Mouse (Mus musculus) thymus, postnatal 36 days (tissue): ENCODE results near the gene Prdm13.

Experiments used
- DNase-seq, 2 experiments: peaks; one replicate each; pipeline ENCODE4 v3.0.0; 2022; ENCODE audit warnings: mixed read lengths in 2 of 2

The Prdm13 gene

GRCm38 (mm10) chr4:21685595-21686091 lies at the start of gene Prdm13:
TSS of gene Prdm13 (minus strand) at chr4:21685963.
- no peak for DNase-seq

DNA sequence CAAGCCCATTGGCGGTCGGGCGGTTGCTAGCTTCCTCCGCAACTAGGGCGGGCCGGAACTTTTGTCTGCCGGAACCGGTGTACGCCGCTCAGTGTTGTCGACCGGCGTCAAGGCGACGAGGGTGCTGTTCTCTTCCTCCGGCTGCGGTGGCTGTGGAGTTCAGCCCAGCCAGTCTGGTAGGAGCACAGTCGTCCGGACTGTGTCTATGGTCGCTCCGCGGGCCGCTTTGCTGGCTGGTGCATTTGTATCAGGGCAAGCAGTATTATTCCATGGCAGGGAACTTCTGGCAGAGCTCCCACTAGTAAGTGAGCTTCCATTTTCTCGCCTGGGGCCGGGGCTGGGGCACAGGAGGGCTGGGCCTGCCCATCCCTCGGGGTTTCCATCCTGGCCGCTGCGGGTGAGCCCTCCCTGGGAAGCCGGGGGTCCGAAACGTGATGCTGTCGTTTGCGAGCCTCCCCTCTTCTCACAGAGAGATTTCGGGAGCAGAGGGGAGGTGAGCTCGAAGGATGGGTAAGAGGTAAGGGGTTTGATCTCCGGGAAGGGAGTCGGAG lies 41.9 kb upstream of the Prdm13 start, which contains the start of gene Ccnc:
Ccnc (plus strand) TSS at position 87 of the 551 bp plus-strand sequence.
- peak; percentile 90 to 92 for DNase-seq

DNA sequence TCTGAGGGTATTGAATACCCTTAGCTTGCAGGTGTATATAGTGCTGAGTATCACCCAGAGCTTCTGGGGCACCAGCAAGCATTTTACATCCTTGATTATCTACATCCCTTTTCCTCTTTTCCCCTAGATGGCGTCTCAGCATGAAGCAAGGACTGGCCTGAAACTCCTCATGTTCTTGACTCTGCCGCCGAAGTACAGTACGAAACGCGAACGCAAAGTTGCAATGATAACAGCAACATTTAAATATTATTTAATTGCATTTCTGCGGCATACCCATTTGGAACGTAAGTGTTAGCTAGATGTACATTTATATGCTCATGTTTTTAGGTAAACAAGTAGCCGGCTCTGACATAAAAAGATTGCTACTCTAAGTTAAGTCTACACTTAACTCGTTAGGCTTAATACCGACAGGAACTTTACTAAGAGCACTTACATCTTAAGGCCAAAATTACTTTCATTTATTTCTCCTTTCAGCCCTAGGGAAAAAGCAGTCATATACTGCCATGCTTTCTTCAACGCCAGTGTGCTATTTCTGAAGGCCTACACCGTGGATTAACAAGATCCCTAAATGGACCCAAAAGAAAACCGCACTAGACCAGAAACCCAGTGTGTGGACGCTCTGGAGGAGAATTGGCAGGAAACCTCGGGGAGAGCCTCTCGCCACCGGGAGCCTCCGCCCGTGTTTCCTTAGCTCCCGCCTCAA lies 41.3 kb upstream of the Prdm13 start:
- peak; percentile 13 to 17 for DNase-seq

GRCm38 (mm10) chr4:21722752-21723334 lies 37.1 kb upstream of the Prdm13 start:
- no peak for DNase-seq

GRCm38 (mm10) chr4:21712147-21712546 lies 26.4 kb upstream of the Prdm13 start:
- DNase-seq, result peak; percentile 55 to 57

- no peak for DNase-seq
Measured at GRCm38 (mm10) chr4:21705046-21705445, 19.3 kb upstream of the Prdm13 start.

- DNase-seq, result peak; percentile 43 to 46
Measured at GRCm38 (mm10) chr4:21695638-21696254, 10.0 kb upstream of the Prdm13 start.

- no peak for DNase-seq
Measured at GRCm38 (mm10) chr4:21690221-21690620, 4.5 kb upstream of the Prdm13 start.

- no peak for DNase-seq
Measured at GRCm38 (mm10) chr4:21689492-21689941, 3.8 kb upstream of the Prdm13 start.

DNA sequence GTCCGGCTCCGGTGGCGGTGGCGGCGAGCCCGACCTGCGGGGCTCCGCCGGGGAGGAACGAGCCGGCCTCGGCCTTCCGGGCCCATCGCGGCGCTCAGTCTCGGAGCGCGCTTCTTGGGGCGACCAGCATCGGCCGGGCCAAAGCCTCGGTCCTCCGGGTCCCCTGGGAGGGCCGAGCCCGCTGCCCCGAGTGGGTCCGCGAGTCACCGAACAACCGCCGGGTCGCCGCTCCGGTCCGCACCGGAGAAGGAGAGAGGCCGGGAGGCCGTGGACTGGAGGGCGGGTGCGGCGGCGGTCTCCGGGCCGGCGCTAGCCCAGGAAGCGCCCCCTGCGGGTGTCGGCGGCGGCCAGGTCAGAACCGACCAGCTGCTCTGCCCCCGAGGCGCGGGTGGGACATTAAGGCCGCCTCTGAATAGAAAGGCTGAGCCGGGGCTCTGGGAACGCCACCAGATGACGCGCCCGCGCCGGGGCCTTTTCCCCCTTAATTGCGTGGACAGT lies 3.0 kb upstream of the Prdm13 start:
- no peak for DNase-seq

GRCm38 (mm10) chr4:21687783-21688702 lies 2.3 kb upstream of the Prdm13 start:
- no peak for DNase-seq

- DNase-seq, result no peak
Measured at GRCm38 (mm10) chr4:21686934-21687333, 1.2 kb upstream of the Prdm13 start.

- no peak for DNase-seq
Measured at GRCm38 (mm10) chr4:21686416-21686815, 653 bp upstream of the Prdm13 start.

DNA sequence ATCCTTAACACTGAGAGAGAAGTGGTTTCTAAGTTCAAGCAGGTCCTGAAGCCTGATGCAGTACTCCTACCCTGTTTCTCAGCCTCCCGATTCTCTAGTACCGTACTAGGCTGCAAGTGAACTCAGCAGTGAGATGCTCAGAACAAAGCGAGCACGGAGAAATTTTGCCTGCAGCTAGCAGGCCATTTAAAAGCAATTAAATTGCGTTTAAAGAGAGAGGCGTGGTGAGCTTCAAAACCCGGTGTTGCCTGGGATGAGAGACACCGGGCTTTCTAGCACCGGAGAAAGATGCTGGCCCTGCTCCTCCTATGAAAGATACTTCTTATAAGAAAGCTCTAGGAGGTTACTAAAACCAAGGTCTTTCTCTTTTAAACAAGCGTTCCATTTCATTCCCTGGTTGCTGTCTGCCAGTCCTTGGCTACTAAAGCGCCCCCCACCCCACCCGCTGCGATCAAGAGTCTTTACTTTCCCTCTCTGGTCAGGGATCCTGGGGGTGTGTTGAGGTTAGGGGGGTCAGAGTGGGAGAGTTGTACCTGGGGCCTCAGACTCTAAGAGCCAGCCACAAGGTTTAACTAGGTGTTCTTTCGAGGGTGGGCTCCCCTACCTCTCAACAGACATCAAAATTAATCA lies 1.3 kb downstream of the Prdm13 start:
- DNase-seq, result no peak

- no peak for DNase-seq
Measured at GRCm38 (mm10) chr4:21682421-21683150, 3.2 kb downstream of the Prdm13 start.

GRCm38 (mm10) chr4:21680971-21681370 lies 4.8 kb downstream of the Prdm13 start:
- no peak for DNase-seq

DNA sequence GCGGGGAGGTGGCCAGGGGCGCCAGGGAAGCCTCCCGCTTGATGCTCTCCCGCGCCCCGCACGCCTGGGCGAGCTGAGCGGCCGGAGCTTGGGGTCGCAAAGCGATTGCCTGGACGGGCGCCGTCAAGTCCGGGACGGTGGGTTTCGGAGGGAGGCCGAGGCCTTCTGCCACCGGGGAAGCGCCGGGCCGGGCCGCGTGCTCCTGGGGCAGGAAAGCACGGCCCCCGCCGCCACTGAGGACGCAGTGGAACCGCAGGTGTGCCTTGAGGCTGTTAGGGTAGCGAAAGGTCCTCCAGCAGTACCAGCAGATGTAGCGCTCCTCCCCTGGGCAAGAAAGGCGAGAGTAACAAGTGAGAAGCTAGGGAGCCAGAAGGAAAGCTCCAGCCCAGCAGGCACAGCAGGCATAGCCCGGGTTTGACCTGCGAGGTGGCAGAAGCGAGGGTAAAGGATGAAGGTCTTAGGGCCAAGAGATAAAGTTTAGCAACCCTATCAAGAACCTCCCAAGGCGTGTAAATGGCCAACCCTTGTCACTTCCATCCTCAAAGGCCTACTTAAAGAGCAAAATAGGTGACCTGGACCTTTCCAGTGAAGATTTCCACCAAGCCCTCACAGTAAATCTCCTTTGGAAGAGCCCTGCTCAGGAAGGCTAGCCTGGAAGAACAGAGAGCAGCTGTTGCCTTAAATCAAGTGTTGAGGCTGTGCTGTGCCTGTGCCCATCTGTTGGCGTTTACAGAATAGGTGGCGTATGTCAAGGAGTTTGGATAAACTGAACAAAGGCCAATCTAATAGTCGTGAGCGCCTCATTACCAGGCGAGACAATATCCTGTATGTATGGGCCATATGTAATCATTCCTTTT lies 5.9 kb downstream of the Prdm13 start:
- DNase-seq, result peak in 1 of 2 experiments; percentile 9

DNA sequence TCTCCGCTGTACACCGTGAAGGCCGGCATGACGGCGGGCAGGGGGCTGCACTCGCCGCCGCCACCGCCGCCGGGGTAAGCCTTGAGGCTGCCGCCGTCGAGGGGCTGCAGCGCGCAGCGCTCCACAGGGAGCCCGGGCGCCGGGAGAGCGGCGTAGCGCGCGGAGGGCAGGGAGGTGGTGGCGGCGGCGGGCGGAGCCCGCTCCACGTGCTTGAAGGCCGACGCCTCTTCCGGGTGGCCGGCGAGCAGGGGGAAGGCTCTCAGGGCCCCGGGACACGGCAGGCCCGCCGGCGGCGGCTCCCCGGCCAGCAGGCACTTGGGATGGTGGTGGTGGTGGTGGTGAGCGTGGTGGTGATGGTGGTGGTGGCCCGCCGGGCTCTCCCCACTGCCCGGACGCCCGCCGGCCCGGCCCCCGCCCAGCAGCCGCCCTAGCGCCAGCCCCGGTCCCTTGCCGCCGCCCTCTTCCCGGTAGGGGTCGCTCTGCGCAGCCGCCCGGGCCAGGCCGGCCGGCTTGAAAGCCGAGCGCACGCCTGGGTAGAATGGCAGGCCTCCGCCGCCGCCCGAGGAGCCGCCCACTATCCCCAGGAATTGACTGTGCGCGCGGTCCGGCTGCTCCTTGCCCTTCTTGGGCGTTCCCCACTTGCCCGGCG lies 6.7 kb downstream of the Prdm13 start:
- DNase-seq, result peak; percentile 14 to 22
